Comparison of ENCODE assay signal across 8 mouse cellular contexts in genomic region chr2:153345454-153346220, GRCm38 (mm10). TPM values are rescaled to one million over a fixed set of nuclear protein-coding genes. Genes with fewer than 3 reads are reported as not detected.
DNase-seq lines count a peak whose midpoint lies in the region; ATAC-seq lines count a peak whose summit lies in the region.

TSS of gene Asxl1 (plus strand) at chr2:153345829.

- DNase-seq in adrenal gland, adult 18-20 months (ENCODE audit: low spot score in 2 of 2) = peak; percentile 82 to 84
- DNase-seq in embryo, embryonic 11 days = peak; percentile 99
- peak; percentile 98 for DNase-seq in gastrocnemius, postnatal 25 days
- peak; percentile 95 for DNase-seq in intestine, embryonic 14.5 days (ENCODE audit: low spot score)
- DNase-seq in left cerebral cortex, postnatal 14 days (ENCODE audit: low spot score in 2 of 2) = peak; percentile 96 to 98
- peak; percentile 99 for DNase-seq in mesoderm, embryonic 11.5 days (ENCODE audit: low read depth, low spot score)
- peak; percentile 94 to 96 for DNase-seq in right cerebral cortex, postnatal 36 days (ENCODE audit: low spot score in 2 of 2)
- peak; percentile 99 for DNase-seq in yolk sac, embryonic 10.5 days (ENCODE audit: low spot score)

- peak within 1 kb of the TSS; percentile 84 for H3K4me3 ChIP-seq in intestine, embryonic 14.5 days (ENCODE audit: low read depth, low read length)

- H3K27me3 ChIP-seq in intestine, embryonic 14.5 days (replicated peaks; ENCODE audit: control insufficient read depth, insufficient read depth, low read length) = no peaks in the 10 kb centered on the region

- intact Hi-C loops in left cerebral cortex, postnatal 14 days (cut with DNase I) = no loop called here

- H3K27ac ChIP-seq in intestine, embryonic 14.5 days (ENCODE audit: low read depth) = peak within 1 kb of the TSS; percentile 99

- peak within 1 kb of the TSS; percentile 98 for H3K9ac ChIP-seq in intestine, embryonic 14.5 days (ENCODE audit: low read length)

- ATAC-seq in intestine, embryonic 14.5 days (replicated peaks; ENCODE audit: low FRiP score, low TSS enrichment, low read depth) = peak; percentile 97

- WGBS in intestine, embryonic 14.5 days = under 1% methylated on average over 75 of the region's 79 CpGs

- H3K4me1 ChIP-seq in intestine, embryonic 14.5 days (replicated peaks; ENCODE audit: control insufficient read depth, insufficient read depth, low read length) = peaks cover 32% of the 10 kb centered on the region

- H3K4me2 ChIP-seq in intestine, embryonic 14.5 days (ENCODE audit: low read length) = peak within 1 kb of the TSS; percentile 89

- peaks cover 8% of the 10 kb centered on the region for H3K36me3 ChIP-seq in intestine, embryonic 14.5 days (ENCODE audit: control insufficient read depth, insufficient read depth, low read length)

- no peaks in the 10 kb centered on the region for H3K9me3 ChIP-seq in intestine, embryonic 14.5 days (ENCODE audit: control insufficient read depth, low read length)

RNA-seq across cellular contexts. Expression of gene Asxl1, which starts in this region (rescaled TPM):
- 10 to 100 TPM; 15.4 to 20.9 TPM for total RNA-seq in adrenal gland, adult 18-20 months (2021)
- total RNA-seq in gastrocnemius, postnatal 25 days (2021) = 1 to 10 TPM; 7.3 to 8.5 TPM
- 15.6 and 17.0 TPM in 2 replicates for polyA plus RNA-seq in intestine, embryonic 14.5 days (2014; fragmentation: Nextera tagmentation; extraction: Ambion mirVana)
- total RNA-seq in left cerebral cortex, postnatal 14 days (2021) = 10 to 100 TPM; 39.4 to 39.7 TPM

Comparison
In these comparisons a context has a peak if more than half of its experiments do, and no peak if none do; other contexts are left out.
1. Peak in every context shown above with its lines: DNase-seq, ATAC-seq, H3K4me3 ChIP-seq and H3K27ac ChIP-seq.